Mouse (Mus musculus) heart, adult 2 months (tissue): ENCODE measurements around the gene Inf2.

Source experiments
- CTCF ChIP-seq: fragments of 200-600 bp; IDR thresholded peaks from 2 replicates; pipeline ENCODE4 v1.8.1; 2022; ENCODE audit warnings: antibody characterized with exemption, mild to moderate bottlenecking, moderate library complexity
- EP300 ChIP-seq: fragments of 200-500 bp; IDR thresholded peaks from 2 replicates; pipeline ENCODE4 v1.6.1; 2011; ENCODE audit warnings: low read depth, low read length, control low read depth; ENCODE audit not compliant: insufficient read depth

GRCm38 (mm10) chr12:112623742-112624141, 35.2 kb downstream of the Inf2 start:
- TF ChIP-seq CTCF (peak; percentile 99), EP300 (peak; percentile 71; the same call in 1 of the 2 replicates)
